Mouse (Mus musculus): Measurements from ENCODE around the gene Cops4.
A peak's percentile ranks its signal among the peaks of the same experiment; 100 is the strongest.

Gene Cops4

GRCm38 (mm10) chr5:100581622-100582434 is 63.7 kb downstream of the Cops4 start:
- no peak for DNase-seq (ENCODE audit: low spot score in 2 of 2)

- DNase-seq (ENCODE audit: low spot score in 2 of 2): no peak
Measured at GRCm38 (mm10) chr5:100582435-100582826, 64.3 kb downstream of the Cops4 start.

- DNase-seq (ENCODE audit: low spot score in 2 of 2): no peak
Measured at GRCm38 (mm10) chr5:100583066-100583465, 65.0 kb downstream of the Cops4 start.

GRCm38 (mm10) chr5:100585206-100585644 is 67.1 kb downstream of the Cops4 start:
- peak in 1 of 2 experiments; percentile 25 for DNase-seq (ENCODE audit: low spot score in 2 of 2)

GRCm38 (mm10) chr5:100585657-100586056 is 67.5 kb downstream of the Cops4 start:
- no peak for DNase-seq (ENCODE audit: low spot score in 2 of 2)

- DNase-seq (ENCODE audit: low spot score in 2 of 2): no peak
Measured at GRCm38 (mm10) chr5:100587136-100587535, 69.0 kb downstream of the Cops4 start.

- DNase-seq (ENCODE audit: low spot score in 2 of 2): peak; percentile 44 to 48
Measured at GRCm38 (mm10) chr5:100587626-100588025, 69.5 kb downstream of the Cops4 start.

GRCm38 (mm10) chr5:100590505-100590904 is 72.4 kb downstream of the Cops4 start:
- no peak for DNase-seq (ENCODE audit: low spot score in 2 of 2)

GRCm38 (mm10) chr5:100594803-100595467 is 76.8 kb downstream of the Cops4 start:
- DNase-seq (ENCODE audit: low spot score in 2 of 2): no peak

GRCm38 (mm10) chr5:100595999-100596398 is 77.9 kb downstream of the Cops4 start:
- DNase-seq (ENCODE audit: low spot score in 2 of 2): no peak

All from heart, adult 9 months (tissue).